Mouse (Mus musculus) 416B (cell line): ENCODE data around the gene Slc25a41.

ENCODE experiments used
- DNase-seq: peaks from one replicate; pipeline ENCODE4 v3.0.0; 2011; ENCODE audit warnings: low read depth

The Slc25a41 gene

GRCm38 (mm10) chr17:56990966-56991365 is 50.5 kb downstream of the Slc25a41 start:
- DNase-seq: peak; percentile 8

DNA sequence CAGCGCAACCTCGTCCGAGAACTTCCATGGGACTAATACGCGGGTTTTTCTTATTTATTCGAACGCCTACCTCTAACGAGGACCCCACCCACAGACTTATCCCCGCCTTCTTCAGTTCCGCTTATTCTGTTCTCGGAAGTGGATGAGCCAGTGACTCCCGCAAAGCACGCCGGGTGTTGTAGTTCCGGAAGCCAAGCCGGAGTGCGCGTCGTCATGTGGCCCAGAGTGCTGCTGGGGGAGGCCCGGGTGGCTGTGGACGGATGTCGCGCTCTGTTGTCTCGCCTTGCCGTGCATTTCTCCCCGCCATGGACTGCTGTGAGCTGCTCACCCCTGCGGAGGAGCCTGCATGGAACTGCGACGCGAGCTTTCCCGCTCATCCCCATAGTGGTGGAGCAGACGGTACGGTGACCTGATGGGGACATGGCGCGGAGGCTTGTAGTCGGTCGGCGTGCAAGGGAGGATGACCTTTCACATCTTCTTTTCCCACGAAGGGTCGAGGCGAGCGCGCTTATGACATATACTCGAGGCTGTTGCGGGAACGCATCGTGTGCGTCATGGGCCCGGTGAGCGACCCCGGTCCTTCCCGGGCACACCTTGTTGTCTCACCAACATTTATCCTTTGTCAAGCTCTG is 51.2 kb downstream of the Slc25a41 start, which contains the start of gene Clpp:
Clpp (plus strand) TSS at position 191 of the 632 bp plus-strand sequence.
- DNase-seq: peak; percentile 98

DNA sequence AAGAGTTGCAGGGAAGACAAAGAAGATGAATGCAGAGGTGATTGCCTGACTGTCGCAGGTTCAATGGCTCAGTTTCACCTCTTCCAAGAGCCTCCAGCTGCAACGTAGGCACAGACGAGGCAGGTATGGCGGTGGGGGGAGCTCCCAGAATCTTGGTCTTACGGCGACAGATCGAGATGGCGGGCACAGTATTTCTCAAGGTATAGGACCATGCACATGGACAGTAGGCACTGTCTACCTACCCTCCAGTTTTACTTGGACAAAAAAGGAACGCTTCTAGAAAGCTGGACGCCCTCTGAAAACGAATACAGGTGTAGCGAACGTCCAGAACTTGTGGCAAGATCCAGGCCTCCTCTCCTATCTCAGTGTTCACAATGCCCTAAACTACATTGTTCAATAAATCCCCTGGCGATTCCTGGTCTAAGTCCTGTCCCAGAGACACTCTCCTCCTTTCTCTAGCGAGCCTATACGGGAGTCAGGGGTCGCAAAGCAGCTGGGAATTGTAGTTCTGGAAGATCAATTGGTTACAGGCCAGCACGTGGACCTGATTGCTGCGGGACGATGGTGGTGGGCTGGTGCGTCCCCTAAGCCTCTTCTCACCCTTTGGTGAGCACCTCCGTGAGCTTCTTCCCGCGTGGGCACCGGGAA is 51.9 kb downstream of the Slc25a41 start:
- DNase-seq: peak; percentile 94

GRCm38 (mm10) chr17:56988921-56989430 is 52.5 kb downstream of the Slc25a41 start:
- peak; percentile 31 for DNase-seq

- peak; percentile 17 for DNase-seq
Observed at GRCm38 (mm10) chr17:56988441-56988840, 53.0 kb downstream of the Slc25a41 start.

- no peak for DNase-seq
Observed at GRCm38 (mm10) chr17:56986105-56986805, 55.2 kb downstream of the Slc25a41 start.

DNA sequence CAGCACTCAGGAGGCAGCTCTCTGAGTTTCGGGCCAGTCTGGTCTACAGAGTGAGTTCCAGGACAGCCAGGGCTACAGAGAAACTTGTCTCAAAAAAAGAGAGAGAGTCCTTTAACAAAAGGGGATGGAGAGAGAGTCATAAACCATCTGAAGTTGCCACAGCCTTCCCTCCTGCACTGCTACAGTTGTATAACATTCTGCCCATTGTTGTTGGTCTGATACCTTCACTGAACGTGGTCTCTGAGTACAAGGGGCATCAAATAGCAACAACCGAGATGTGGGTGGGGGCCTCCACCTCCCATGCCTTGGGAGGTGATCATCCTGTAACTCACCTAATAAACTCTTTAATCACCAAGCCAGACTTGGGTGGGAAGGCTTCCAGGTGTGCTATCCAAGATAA is 55.8 kb downstream of the Slc25a41 start:
- DNase-seq: no peak

GRCm38 (mm10) chr17:56984886-56985285 is 56.6 kb downstream of the Slc25a41 start:
- no peak for DNase-seq
